Mouse (Mus musculus): ENCODE results near the gene Tmed9.
"Not testable (repeated sequence)": the region's sequence is repeated elsewhere in the genome, so short reads cannot be mapped to it uniquely, and the experiment has no call there.

Tmed9 gene

GRCm38 (mm10) chr13:55549061-55549460 lies 24.5 kb upstream of the Tmed9 start:
- TF ChIP-seq NANOG (IDR thresholded peaks at IDR 0.05; ENCODE audit: borderline replicate concordance, low read length) (no peak), CTCF (conservative IDR thresholded peaks at IDR 0.05; ENCODE audit: low read length) (no peak), POU5F1 (IDR thresholded peaks at IDR 0.05; ENCODE audit: borderline replicate concordance, low read length) (no peak)
- Histone ChIP-seq H3K9me3 (ENCODE audit: low read length) (no peaks in the 10 kb centered on the region), H3K27me3 (ENCODE audit: insufficient read depth, low read length) (no peaks in the 10 kb centered on the region), H3K4me1 (replicated peaks; ENCODE audit: low read depth, low read length) (peaks cover 37% of the 10 kb centered on the region), H3K36me3 (ENCODE audit: insufficient read depth, low read length) (peaks cover 100% of the 10 kb centered on the region), H3K4me3 (replicated peaks; ENCODE audit: low read length) (peak overlapping the region; percentile 49)

- Histone ChIP-seq H3K27me3 (ENCODE audit: insufficient read depth, low read length) (no peaks in the 10 kb centered on the region), H3K4me1 (replicated peaks; ENCODE audit: low read depth, low read length) (peaks cover 12% of the 10 kb centered on the region), H3K9me3 (ENCODE audit: low read length) (no peaks in the 10 kb centered on the region), H3K4me3 (replicated peaks; ENCODE audit: low read length) (no peak overlapping the region), H3K36me3 (ENCODE audit: insufficient read depth, low read length) (peaks cover 78% of the 10 kb centered on the region)
- TF ChIP-seq NANOG (IDR thresholded peaks at IDR 0.05; ENCODE audit: borderline replicate concordance, low read length), result no peak
- TF ChIP-seq CTCF (conservative IDR thresholded peaks at IDR 0.05; ENCODE audit: low read length), result no peak
- TF ChIP-seq POU5F1 (IDR thresholded peaks at IDR 0.05; ENCODE audit: borderline replicate concordance, low read length), result no peak
Measured at GRCm38 (mm10) chr13:55555921-55556320, 17.6 kb upstream of the Tmed9 start.

- peaks cover 10% of the 10 kb centered on the region for H3K4me1 ChIP-seq (replicated peaks; ENCODE audit: low read depth, low read length)
- H3K9me3 ChIP-seq (ENCODE audit: low read length), result no peaks in the 10 kb centered on the region
- no peak for TF ChIP-seq NANOG (IDR thresholded peaks at IDR 0.05; ENCODE audit: borderline replicate concordance, low read length)
- no peak for TF ChIP-seq POU5F1 (IDR thresholded peaks at IDR 0.05; ENCODE audit: borderline replicate concordance, low read length)
- no peak for TF ChIP-seq CTCF (conservative IDR thresholded peaks at IDR 0.05; ENCODE audit: low read length)
- H3K36me3 ChIP-seq (ENCODE audit: insufficient read depth, low read length), result peaks cover 77% of the 10 kb centered on the region
- H3K27me3 ChIP-seq (ENCODE audit: insufficient read depth, low read length), result no peaks in the 10 kb centered on the region
- no peak overlapping the region for H3K4me3 ChIP-seq (replicated peaks; ENCODE audit: low read length)
Measured at GRCm38 (mm10) chr13:55557499-55557898, 16.0 kb upstream of the Tmed9 start.

- Histone ChIP-seq H3K4me3 (replicated peaks; ENCODE audit: low read length) (no peak overlapping the region), H3K27me3 (ENCODE audit: insufficient read depth, low read length) (no peaks in the 10 kb centered on the region)
- TF ChIP-seq CTCF (conservative IDR thresholded peaks at IDR 0.05; ENCODE audit: low read length), result no peak
- TF ChIP-seq POU5F1 (IDR thresholded peaks at IDR 0.05; ENCODE audit: borderline replicate concordance, low read length), result no peak
- no peak for TF ChIP-seq NANOG (IDR thresholded peaks at IDR 0.05; ENCODE audit: borderline replicate concordance, low read length)
Measured at GRCm38 (mm10) chr13:55563266-55563879, 10.2 kb upstream of the Tmed9 start.

GRCm38 (mm10) chr13:55567001-55567400 lies 6.5 kb upstream of the Tmed9 start:
- Histone ChIP-seq H3K4me3 (replicated peaks; ENCODE audit: low read length) (no peak overlapping the region), H3K27me3 (ENCODE audit: insufficient read depth, low read length) (no peaks in the 10 kb centered on the region), H3K36me3 (ENCODE audit: insufficient read depth, low read length) (peaks cover 71% of the 10 kb centered on the region), H3K9me3 (ENCODE audit: low read length) (no peaks in the 10 kb centered on the region), H3K4me1 (replicated peaks; ENCODE audit: low read depth, low read length) (peaks cover 29% of the 10 kb centered on the region)
- TF ChIP-seq NANOG (IDR thresholded peaks at IDR 0.05; ENCODE audit: borderline replicate concordance, low read length), result no peak
- no peak for TF ChIP-seq CTCF (conservative IDR thresholded peaks at IDR 0.05; ENCODE audit: low read length)
- no peak for TF ChIP-seq POU5F1 (IDR thresholded peaks at IDR 0.05; ENCODE audit: borderline replicate concordance, low read length)

More at GRCm38 (mm10) chr13:55563266-55563879, 10.2 kb upstream of the Tmed9 start:
- H3K9me3 ChIP-seq (ENCODE audit: low read length), result no peaks in the 10 kb centered on the region
- H3K4me1 ChIP-seq (replicated peaks; ENCODE audit: low read depth, low read length), result peaks cover 9% of the 10 kb centered on the region
- H3K36me3 ChIP-seq (ENCODE audit: insufficient read depth, low read length), result peaks cover 81% of the 10 kb centered on the region

GRCm38 (mm10) chr13:55567949-55568348 lies 5.6 kb upstream of the Tmed9 start:
- no peak overlapping the region for H3K4me3 ChIP-seq (replicated peaks; ENCODE audit: low read length)
- TF ChIP-seq POU5F1 (IDR thresholded peaks at IDR 0.05; ENCODE audit: borderline replicate concordance, low read length) (no peak), CTCF (conservative IDR thresholded peaks at IDR 0.05; ENCODE audit: low read length) (no peak), NANOG (IDR thresholded peaks at IDR 0.05; ENCODE audit: borderline replicate concordance, low read length) (no peak)

GRCm38 (mm10) chr13:55568524-55568923 lies 5.0 kb upstream of the Tmed9 start:
- H3K27me3 ChIP-seq (ENCODE audit: insufficient read depth, low read length); H3K9me3 ChIP-seq (ENCODE audit: low read length); H3K4me3 ChIP-seq (replicated peaks; ENCODE audit: low read length): not testable (repeated sequence)
- peaks cover 57% of the 10 kb centered on the region for H3K36me3 ChIP-seq (ENCODE audit: insufficient read depth, low read length)
- H3K4me1 ChIP-seq (replicated peaks; ENCODE audit: low read depth, low read length), result peaks cover 33% of the 10 kb centered on the region

More at GRCm38 (mm10) chr13:55567949-55568348, 5.6 kb upstream of the Tmed9 start:
- peaks cover 63% of the 10 kb centered on the region for H3K36me3 ChIP-seq (ENCODE audit: insufficient read depth, low read length)
- peaks cover 33% of the 10 kb centered on the region for H3K4me1 ChIP-seq (replicated peaks; ENCODE audit: low read depth, low read length)
- no peaks in the 10 kb centered on the region for H3K9me3 ChIP-seq (ENCODE audit: low read length)
- H3K27me3 ChIP-seq (ENCODE audit: insufficient read depth, low read length), result no peaks in the 10 kb centered on the region

GRCm38 (mm10) chr13:55569726-55570285 lies 3.7 kb upstream of the Tmed9 start:
- no peaks in the 10 kb centered on the region for H3K27me3 ChIP-seq (ENCODE audit: insufficient read depth, low read length)
- peak overlapping the region; percentile 97 for H3K4me3 ChIP-seq (replicated peaks; ENCODE audit: low read length)
- peaks cover 33% of the 10 kb centered on the region for H3K4me1 ChIP-seq (replicated peaks; ENCODE audit: low read depth, low read length)
- TF ChIP-seq CTCF (conservative IDR thresholded peaks at IDR 0.05; ENCODE audit: low read length) (no peak), NANOG (IDR thresholded peaks at IDR 0.05; ENCODE audit: borderline replicate concordance, low read length) (no peak)
- H3K9me3 ChIP-seq (ENCODE audit: low read length), result peaks cover 11% of the 10 kb centered on the region
- H3K36me3 ChIP-seq (ENCODE audit: insufficient read depth, low read length), result peaks cover 44% of the 10 kb centered on the region
